Mouse (Mus musculus) hindbrain, embryonic 10.5 days (tissue): Measurements from ENCODE around the gene Cntrob. TPM values are rescaled to one million over a fixed set of nuclear protein-coding genes. Genes with fewer than 3 reads are reported as not detected.

Experiments used
- DNase-seq: peaks from one replicate; pipeline ENCODE4 v3.0.0-alpha.2; 2017; ENCODE audit warnings: low spot score
- H3K27ac ChIP-seq: fragments of 300-500 bp; sonication (generic); 2 replicates; pipeline ENCODE4 v1.5.1; 2016; ENCODE audit warnings: mild to moderate bottlenecking, moderate library complexity
- H3K27me3 ChIP-seq: fragments of 300-500 bp; sonication (generic); 2 replicates; pipeline ENCODE4 v1.6.1; 2016; ENCODE audit warnings: mild to moderate bottlenecking; ENCODE audit not compliant: poor library complexity, insufficient read depth, severe bottlenecking
- H3K36me3 ChIP-seq: fragments of 300-500 bp; sonication (generic); 2 replicates; pipeline ENCODE4 v1.6.1; 2016; ENCODE audit warnings: mild to moderate bottlenecking, moderate library complexity
- H3K4me1 ChIP-seq: fragments of 300-500 bp; sonication (generic); replicated peaks from 2 replicates; pipeline ENCODE4 v1.6.1; 2016; ENCODE audit warnings: mild to moderate bottlenecking
- H3K4me3 ChIP-seq: fragments of 300-500 bp; sonication (generic); 2 replicates; pipeline ENCODE4 v1.5.1; 2016; ENCODE audit warnings: mild to moderate bottlenecking, moderate library complexity
- H3K9me3 ChIP-seq: fragments of 300-500 bp; sonication (generic); 2 replicates; pipeline ENCODE4 v1.6.1; 2016; ENCODE audit warnings: mild to moderate bottlenecking, moderate library complexity
- WGBS: fragments of 180-500 bp; shearing (Covaris S2); methylation state at CpG from one replicate; pipeline ENCODE4 v1.1.7; 2016; 5-methylcytosine and 5-hydroxymethylcytosine counted together
- polyA plus RNA-seq: library from polyadenylated mRNA; unstranded; fragments of >200 nt; fragmentation: Nextera tagmentation; extraction: Ambion mirVana; gene quantifications from 2 replicates; pipeline ENCODE4 v1.2.1, GENCODE M21; 2016

The Cntrob gene
- polyA plus RNA-seq, 1 experiment from 2014 or later = 34.2 TPM

DNA sequence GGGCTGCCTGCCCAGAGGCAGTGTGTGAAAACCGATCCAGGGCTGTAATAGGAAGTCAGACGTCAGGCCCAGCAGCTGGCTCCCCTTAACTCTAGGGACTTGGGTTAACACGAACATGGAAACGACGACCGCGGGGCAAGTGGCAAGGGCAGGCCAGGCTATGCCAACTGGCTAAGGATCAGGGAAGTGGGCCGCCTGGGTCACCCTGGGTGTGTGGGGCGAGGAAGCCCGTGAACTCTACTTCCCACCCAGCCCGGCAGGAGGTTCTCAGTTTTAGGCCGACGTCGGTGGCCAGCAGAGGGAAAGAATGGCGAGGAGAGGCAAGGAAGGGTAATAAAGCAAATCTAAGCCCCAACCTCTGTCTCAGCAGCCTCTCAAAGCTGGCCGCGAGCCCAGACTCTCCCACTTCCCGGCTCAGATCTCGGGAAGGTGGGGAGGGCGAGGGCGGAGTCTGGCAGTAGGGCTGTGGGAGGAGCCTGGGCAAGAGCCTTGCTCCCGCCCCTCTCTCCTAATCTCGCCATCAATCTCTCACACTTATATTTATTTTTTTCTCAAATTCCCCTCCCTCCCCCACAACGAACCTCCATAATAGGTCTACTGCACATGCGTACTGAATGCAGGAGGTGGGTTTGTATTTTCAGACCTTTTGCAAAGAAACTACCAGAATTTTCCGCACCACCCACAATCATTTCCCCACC lies 42.7 kb upstream of the Cntrob start:
- H3K4me1 ChIP-seq = peaks cover 81% of the 10 kb centered on the region
- WGBS = 1% methylated on average over 26 of the region's 26 CpGs
- DNase-seq = peak; percentile 87

DNA sequence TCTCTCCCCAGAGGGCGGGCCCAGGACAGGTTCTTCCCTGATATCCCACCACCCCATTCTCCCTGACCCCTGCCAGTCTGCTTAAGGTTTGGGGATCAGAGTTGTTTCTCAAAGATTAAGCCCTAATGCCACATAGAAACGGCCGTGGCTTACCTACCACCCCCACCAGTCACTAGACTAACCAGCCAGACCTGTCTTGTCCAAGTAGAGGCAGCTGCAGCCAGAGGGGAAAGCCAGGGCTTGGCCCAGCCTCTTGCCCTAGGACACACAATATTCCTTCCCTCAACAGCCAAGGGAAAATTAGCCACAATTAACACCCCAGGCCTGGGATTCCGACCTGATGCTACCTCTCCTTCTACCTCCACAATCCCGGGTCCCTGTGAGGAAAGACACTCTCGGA lies 42.1 kb upstream of the Cntrob start:
- H3K36me3 ChIP-seq = peaks cover 37% of the 10 kb centered on the region
- DNase-seq = no peak
- H3K27me3 ChIP-seq = no peaks in the 10 kb centered on the region
- H3K9me3 ChIP-seq = no peaks in the 10 kb centered on the region
- H3K27ac ChIP-seq = peak overlapping the region; percentile 100
- WGBS = 33% methylated on average over 6 of the region's 6 CpGs
- peaks cover 78% of the 10 kb centered on the region for H3K4me1 ChIP-seq
- H3K4me3 ChIP-seq = peak overlapping the region; percentile 89

More for the DNA sequence above, 42.7 kb upstream of the Cntrob start:
- no peaks in the 10 kb centered on the region for H3K9me3 ChIP-seq
- H3K4me3 ChIP-seq = peak overlapping the region; percentile 89
- no peaks in the 10 kb centered on the region for H3K27me3 ChIP-seq
- peak overlapping the region; percentile 100 for H3K27ac ChIP-seq
- peaks cover 32% of the 10 kb centered on the region for H3K36me3 ChIP-seq

DNA sequence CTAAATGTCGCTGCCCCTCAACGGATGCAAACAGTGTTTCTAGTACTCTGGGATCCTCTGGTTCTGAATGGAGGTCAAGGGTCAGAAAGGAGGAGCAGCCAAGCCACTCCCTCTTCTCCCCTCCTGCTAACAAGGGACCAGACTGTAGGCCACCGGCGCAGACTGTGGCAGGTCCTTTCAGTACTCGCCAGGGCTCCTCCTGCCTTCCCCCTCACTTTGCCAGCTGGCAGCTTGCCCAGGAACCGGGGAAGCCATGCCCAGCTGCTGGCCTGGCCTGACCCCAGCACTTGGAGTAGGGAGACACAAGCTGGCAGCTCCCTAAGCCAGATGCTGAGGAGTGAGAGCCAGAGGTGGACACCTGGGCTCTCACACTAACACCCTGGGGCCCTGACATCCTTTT lies 41.3 kb upstream of the Cntrob start:
- peaks cover 70% of the 10 kb centered on the region for H3K4me1 ChIP-seq
- peak overlapping the region; percentile 89 for H3K4me3 ChIP-seq
- peaks cover 46% of the 10 kb centered on the region for H3K36me3 ChIP-seq
- H3K9me3 ChIP-seq = no peaks in the 10 kb centered on the region
- 0% methylated on average over 6 of the region's 6 CpGs for WGBS
- H3K27me3 ChIP-seq = no peaks in the 10 kb centered on the region
- peak; percentile 59 for DNase-seq
- peak overlapping the region; percentile 100 for H3K27ac ChIP-seq

DNA sequence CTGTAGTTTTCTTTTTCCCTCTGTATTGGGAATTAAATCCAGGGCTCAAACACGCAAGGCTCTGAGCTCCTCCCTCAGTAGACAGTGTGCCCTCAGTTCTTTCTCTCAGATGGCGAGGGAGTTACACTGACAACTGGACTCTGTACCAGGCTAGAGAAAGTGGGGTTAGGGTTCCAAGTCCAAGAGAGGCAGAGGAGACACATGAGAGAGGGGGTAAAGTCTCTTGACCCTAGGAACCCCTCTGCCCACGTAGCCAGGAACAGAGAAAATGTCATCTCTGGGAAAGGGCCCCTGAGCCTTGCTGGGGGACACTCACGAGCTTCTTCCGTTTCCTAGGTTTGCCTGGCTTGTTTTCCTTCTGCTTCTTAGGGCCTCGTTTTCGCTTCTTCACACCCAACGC lies 40.8 kb upstream of the Cntrob start:
- H3K4me3 ChIP-seq = peak overlapping the region; percentile 89
- no peaks in the 10 kb centered on the region for H3K9me3 ChIP-seq
- peaks cover 51% of the 10 kb centered on the region for H3K36me3 ChIP-seq
- no peaks in the 10 kb centered on the region for H3K27me3 ChIP-seq
- H3K4me1 ChIP-seq = peaks cover 66% of the 10 kb centered on the region
- no peak for DNase-seq
- WGBS = 49% methylated on average over 8 of the region's 8 CpGs
- peak overlapping the region; percentile 100 for H3K27ac ChIP-seq

DNA sequence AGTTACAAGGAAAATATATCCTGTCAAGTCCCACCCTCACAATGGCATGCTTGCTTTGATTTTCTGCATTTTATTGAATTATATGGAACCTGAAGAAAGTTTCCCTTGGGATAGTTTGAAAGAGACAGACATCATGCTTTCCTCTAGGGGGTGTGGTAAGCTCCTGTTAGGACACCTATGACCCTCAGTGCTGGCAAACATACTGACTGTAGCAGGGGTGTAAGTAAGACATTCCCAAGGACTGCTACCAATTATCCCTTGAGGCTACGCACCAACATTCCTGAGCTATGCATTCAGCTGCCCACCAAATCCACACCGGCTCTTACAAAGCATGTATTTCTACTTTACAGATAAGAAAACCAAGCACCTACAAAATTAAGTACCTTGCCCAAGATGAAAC lies 38.9 kb upstream of the Cntrob start:
- DNase-seq = no peak
- no peaks in the 10 kb centered on the region for H3K27me3 ChIP-seq
- WGBS = 76% methylated on average over 2 of the region's 2 CpGs
- H3K36me3 ChIP-seq = peaks cover 70% of the 10 kb centered on the region
- peaks cover 49% of the 10 kb centered on the region for H3K4me1 ChIP-seq
- no peak overlapping the region for H3K4me3 ChIP-seq
- H3K27ac ChIP-seq = no peak overlapping the region
- H3K9me3 ChIP-seq = no peaks in the 10 kb centered on the region

DNA sequence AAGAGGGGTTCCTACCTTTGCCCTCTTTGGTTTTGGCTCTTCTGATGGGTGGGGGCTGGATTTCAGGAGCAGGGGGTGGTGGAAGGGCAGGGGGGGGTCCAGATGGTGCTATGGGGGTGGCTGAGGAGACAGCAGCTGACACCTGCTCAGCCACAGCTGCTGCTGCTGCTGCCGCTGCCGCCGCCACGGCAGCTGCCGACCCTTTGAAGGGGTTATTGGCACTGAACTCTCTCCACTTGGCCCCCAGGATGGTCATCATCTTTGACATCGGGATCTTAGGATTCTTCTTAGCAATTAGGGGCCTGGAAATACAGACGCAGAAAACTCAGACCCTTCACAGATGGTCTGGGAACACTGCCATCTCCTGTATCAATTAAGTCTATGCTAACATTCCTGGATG lies 38.4 kb upstream of the Cntrob start:
- Histone ChIP-seq H3K27ac (peak overlapping the region; percentile 17; the same call in 1 of the 2 replicates), H3K4me1 (peaks cover 44% of the 10 kb centered on the region)

DNA sequence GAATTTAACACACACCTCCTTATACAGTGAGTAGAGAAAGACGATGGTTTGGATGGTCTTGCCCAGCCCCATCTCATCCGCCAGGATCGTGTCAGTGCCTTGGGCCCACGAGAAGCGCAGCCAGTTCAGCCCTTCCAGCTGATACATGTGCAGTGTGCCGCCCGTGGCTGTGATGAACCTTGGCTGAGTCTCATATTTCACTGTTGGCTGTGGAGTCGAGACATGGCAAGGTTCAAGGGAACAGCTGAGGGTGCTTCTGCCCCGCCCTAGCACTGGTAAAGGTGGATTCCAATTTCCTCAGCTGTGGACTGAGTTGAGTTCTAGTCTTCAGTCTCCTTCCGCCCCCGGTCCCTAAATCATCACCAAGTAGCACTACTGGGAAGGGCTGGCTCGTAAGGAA lies 34.1 kb upstream of the Cntrob start:
- Histone ChIP-seq H3K4me1 (peaks cover 15% of the 10 kb centered on the region; the same call in 1 of the 2 replicates), H3K4me3 (no peak overlapping the region), H3K27me3 (no peaks in the 10 kb centered on the region), H3K27ac (no peak overlapping the region), H3K36me3 (peaks cover 99% of the 10 kb centered on the region), H3K9me3 (no peaks in the 10 kb centered on the region)
- DNase-seq = no peak
- WGBS = 92% methylated on average over 12 of the region's 12 CpGs

More for the DNA sequence above, 38.4 kb upstream of the Cntrob start:
- Histone ChIP-seq H3K27me3 (no peaks in the 10 kb centered on the region), H3K4me3 (no peak overlapping the region), H3K9me3 (no peaks in the 10 kb centered on the region), H3K36me3 (peaks cover 74% of the 10 kb centered on the region)
- WGBS = 79% methylated on average over 7 of the region's 7 CpGs
- DNase-seq = no peak

DNA sequence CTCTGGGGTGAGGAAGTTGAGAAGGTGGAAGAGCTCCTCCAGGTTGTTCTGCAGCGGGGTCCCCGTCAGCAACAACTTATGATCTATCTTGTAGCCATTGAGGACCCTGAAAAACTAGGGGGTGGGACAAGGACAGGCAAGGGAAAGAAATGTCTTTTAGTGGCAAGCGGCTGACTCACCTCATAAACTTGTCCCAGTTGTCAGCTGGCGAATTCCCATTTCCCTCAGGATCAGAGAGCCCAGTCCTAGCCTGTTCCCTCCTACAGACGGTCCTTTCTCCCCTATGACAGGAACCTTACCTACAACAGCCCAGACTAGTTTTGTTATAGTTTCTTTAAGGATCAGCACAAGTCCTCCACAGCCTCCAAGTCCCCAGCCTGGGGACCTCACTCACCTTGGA lies 33.0 kb upstream of the Cntrob start:
- H3K27me3 ChIP-seq = no peaks in the 10 kb centered on the region
- WGBS = 96% methylated on average over 5 of the region's 5 CpGs
- no peak overlapping the region for H3K27ac ChIP-seq
- no peak for DNase-seq
- no peak overlapping the region for H3K4me3 ChIP-seq
- peaks cover 99% of the 10 kb centered on the region for H3K36me3 ChIP-seq
- H3K4me1 ChIP-seq = peaks cover 6% of the 10 kb centered on the region; the same call in 1 of the 2 replicates
- no peaks in the 10 kb centered on the region for H3K9me3 ChIP-seq

DNA sequence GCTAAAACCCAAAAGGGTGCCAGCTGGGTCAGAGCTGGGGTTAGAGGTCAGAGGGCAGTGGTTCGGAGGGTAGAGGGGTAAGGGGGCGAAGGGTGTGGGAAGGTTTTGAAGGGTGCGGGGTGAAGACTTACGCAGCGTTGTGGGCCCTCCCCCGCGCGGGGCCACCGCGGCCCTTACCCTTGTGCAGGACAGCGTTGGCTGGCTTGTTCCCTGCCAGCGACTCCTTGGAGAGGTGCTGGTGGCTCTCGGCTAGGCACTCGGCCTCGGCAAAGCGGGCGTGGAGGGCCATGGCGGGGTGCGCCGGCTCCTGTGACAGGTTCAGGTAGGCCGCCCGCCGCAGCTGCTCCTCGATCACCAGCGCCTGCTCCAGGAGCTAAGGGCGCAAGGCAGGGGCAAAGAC lies 22.9 kb upstream of the Cntrob start:
- Histone ChIP-seq H3K4me3 (no peak overlapping the region), H3K9me3 (no peaks in the 10 kb centered on the region), H3K4me1 (peaks cover 6% of the 10 kb centered on the region; the same call in 1 of the 2 replicates), H3K27ac (no peak overlapping the region), H3K27me3 (peaks cover 4% of the 10 kb centered on the region; the same call in 1 of the 2 replicates), H3K36me3 (peaks cover 88% of the 10 kb centered on the region)
- no peak for DNase-seq
- WGBS = 90% methylated on average over 26 of the region's 26 CpGs

DNA sequence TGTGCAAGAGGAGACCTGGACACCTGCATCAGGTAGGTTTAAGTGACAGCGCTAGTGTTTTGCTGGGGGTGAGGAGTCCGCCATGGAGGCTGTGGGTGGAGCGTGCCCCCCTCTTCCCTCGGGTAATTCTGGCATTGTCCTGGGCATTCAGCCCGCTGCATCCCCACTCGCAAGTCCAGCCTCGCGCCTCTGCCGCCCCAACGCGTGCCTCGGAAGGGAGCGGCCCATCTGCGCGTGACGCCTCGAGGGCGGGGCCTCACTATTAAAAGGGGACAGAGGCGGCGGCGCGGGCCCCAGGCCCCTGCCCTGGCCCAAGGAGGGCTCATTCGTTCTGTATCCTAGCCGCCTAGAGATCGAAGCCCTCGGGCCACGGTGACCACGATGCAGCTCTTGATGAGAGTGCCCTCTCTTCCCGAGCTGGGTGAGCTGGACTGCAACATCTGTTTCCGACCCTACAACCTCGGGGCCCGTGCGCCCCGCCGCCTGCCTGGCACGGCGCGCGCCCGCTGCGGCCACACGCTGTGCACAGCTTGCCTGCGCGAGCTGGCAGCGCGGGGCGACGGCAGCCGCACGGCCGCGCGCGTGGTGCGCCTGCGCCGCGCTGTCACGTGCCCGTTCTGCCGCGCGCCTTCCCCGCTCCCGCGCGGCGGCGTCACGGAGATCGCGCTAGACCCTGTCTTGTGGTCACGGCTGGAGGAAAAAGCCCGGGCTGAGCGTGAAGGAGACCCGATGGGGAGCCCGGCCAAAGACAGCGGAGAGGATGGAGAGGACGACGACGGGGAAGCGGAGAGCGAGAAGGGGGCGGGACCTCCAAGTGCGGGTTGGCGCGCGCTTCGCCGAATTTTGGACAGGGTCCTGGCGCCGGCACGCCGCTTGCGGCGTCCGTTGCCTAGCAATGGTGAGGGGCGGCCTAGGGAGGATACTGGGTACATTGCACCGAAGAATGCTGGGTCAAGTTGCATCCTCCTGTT lies 16.9 kb upstream of the Cntrob start, which contains the start of gene Rnf227:
TSS of gene Rnf227 (plus strand) at position 301 of the 971 bp plus-strand sequence.
- peaks cover 31% of the 10 kb centered on the region for H3K27me3 ChIP-seq
- H3K4me3 ChIP-seq = peak within 1 kb of the TSS; percentile 63
- H3K9me3 ChIP-seq = peaks cover 5% of the 10 kb centered on the region; the same call in 1 of the 2 replicates
- WGBS = 2% methylated on average over 99 of the region's 99 CpGs
- DNase-seq = peak; percentile 87
- H3K4me1 ChIP-seq = peaks cover 16% of the 10 kb centered on the region
- peak within 1 kb of the TSS; percentile 90 for H3K27ac ChIP-seq
- peaks cover 28% of the 10 kb centered on the region for H3K36me3 ChIP-seq

DNA sequence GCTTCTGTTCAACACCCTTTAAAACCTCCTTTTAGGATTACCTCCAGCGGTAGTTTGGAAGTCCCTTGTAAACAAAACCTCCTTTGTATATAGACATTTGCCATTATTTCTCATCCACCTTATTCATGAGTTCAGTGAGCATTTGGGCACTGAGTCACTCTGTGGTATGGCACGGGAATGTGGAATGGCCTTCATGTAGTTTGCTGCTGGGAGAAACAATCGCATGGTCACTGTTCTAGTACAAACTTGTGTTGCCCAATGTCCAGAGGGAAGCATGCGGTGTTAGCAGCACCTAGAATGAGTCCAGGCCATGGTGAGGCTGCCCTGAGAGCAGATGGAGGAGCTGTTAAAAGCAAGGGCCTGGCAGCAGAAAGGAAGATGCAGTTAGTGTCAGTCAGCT lies 11.2 kb upstream of the Cntrob start:
- Histone ChIP-seq H3K27ac (no peak overlapping the region), H3K9me3 (peaks cover 5% of the 10 kb centered on the region; the same call in 1 of the 2 replicates), H3K27me3 (peaks cover 40% of the 10 kb centered on the region), H3K4me3 (no peak overlapping the region), H3K4me1 (peaks cover 26% of the 10 kb centered on the region), H3K36me3 (no peaks in the 10 kb centered on the region)
- no peak for DNase-seq
- 77% methylated on average over 4 of the region's 4 CpGs for WGBS

DNA sequence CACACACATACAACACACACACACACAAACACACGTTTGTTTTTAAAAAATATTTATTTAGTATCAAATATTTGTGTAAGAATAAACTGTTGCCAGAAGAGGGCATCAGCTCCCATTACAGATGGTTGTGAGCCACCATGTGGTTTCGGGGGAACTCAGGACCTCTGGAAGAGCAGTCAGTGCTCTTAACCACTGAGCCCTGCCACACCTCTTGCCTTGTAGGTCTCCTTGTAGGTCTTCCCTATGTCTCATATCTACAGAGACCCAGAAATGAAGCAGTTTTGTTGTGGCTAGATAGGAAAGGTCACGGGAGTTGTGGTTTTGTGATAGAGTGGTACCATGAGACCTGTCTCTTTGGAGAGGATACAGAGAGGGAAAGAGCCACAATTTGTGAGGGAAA lies 10.3 kb upstream of the Cntrob start:
- Histone ChIP-seq H3K9me3 (peaks cover 5% of the 10 kb centered on the region; the same call in 1 of the 2 replicates), H3K36me3 (no peaks in the 10 kb centered on the region), H3K4me1 (peaks cover 26% of the 10 kb centered on the region), H3K27ac (no peak overlapping the region), H3K27me3 (peaks cover 40% of the 10 kb centered on the region), H3K4me3 (no peak overlapping the region)
- 60% methylated on average over 3 of the region's 3 CpGs for WGBS
- DNase-seq = no peak
